Mouse (Mus musculus) myocyte (in vitro differentiated cells): ENCODE data around the gene Ppt1. TPM values are rescaled to one million over a fixed set of nuclear protein-coding genes. Genes with fewer than 3 reads are reported as not detected.
A peak's percentile ranks its signal among the peaks of the same experiment; 100 is the strongest.

Experiments used
- H3K27me3 ChIP-seq: one replicate; pipeline ENCODE4 v1.6.1; 2011; ENCODE audit not compliant: control insufficient read depth, insufficient read depth, insufficient read length
- H3K36me3 ChIP-seq: one replicate; pipeline ENCODE4 v1.6.1; 2011; ENCODE audit not compliant: control insufficient read depth, insufficient read depth
- H3K4me2 ChIP-seq: one replicate; pipeline ENCODE4 v1.6.1; 2011; ENCODE audit warnings: low read depth, control low read depth
- H3K4me3 ChIP-seq: one replicate; pipeline ENCODE4 v1.5.1; 2011; ENCODE audit warnings: mild to moderate bottlenecking, control low read depth, moderate library complexity
- H3K79me2 ChIP-seq: one replicate; pipeline ENCODE4 v1.6.1; 2011; ENCODE audit not compliant: control insufficient read depth, insufficient read depth
- H3ac ChIP-seq: one replicate; pipeline ENCODE4 v1.6.1; 2011; ENCODE audit not compliant: control insufficient read depth, insufficient read length
- CEBPB ChIP-seq: IDR thresholded peaks from 2 replicates; pipeline ENCODE4 v1.6.1; 2011; ENCODE audit warnings: mild to moderate bottlenecking, moderate library complexity; ENCODE audit not compliant: poor library complexity, insufficient read depth, severe bottlenecking
- E2F4 ChIP-seq: IDR thresholded peaks from one replicate; pipeline ENCODE4 v1.6.1; 2011; ENCODE audit warnings: mild to moderate bottlenecking, control low read depth, moderate library complexity; ENCODE audit not compliant: insufficient read depth
- MAX ChIP-seq: IDR thresholded peaks from one replicate; pipeline ENCODE4 v1.6.1; 2011; ENCODE audit warnings: low read depth, mild to moderate bottlenecking, control low read depth
- MYOD1 ChIP-seq, 3 experiments: IDR thresholded peaks; one replicate each; pipeline ENCODE4 v1.6.1; 2011; ENCODE audit warnings: control low read depth in 2 of 3, low read depth in 2 of 3, mild to moderate bottlenecking in 2 of 3, moderate library complexity in 1 of 3; ENCODE audit not compliant: insufficient read length in 2 of 3, control insufficient read depth in 1 of 3
- MYOG ChIP-seq, 3 experiments: IDR thresholded peaks; one replicate each; pipeline ENCODE4 v1.6.1; 2011; ENCODE audit warnings: control low read depth in 2 of 3, low read depth in 2 of 3, mild to moderate bottlenecking in 2 of 3; ENCODE audit not compliant: insufficient read length in 2 of 3, control insufficient read depth in 1 of 3, insufficient read depth in 1 of 3
- POLR2A ChIP-seq: IDR thresholded peaks from one replicate; pipeline ENCODE4 v1.6.1; 2011; ENCODE audit warnings: low read depth, mild to moderate bottlenecking, control low read depth, moderate library complexity; ENCODE audit not compliant: insufficient read length
- POLR2AphosphoS2 ChIP-seq: IDR thresholded peaks from one replicate; pipeline ENCODE4 v1.6.1; 2011; ENCODE audit warnings: low read depth, control low read depth; ENCODE audit not compliant: insufficient read length
- REST ChIP-seq: IDR thresholded peaks from one replicate; pipeline ENCODE4 v1.6.1; 2011; ENCODE audit warnings: mild to moderate bottlenecking, control low read depth, moderate library complexity; ENCODE audit not compliant: insufficient read depth, insufficient read length
- SRF ChIP-seq: IDR thresholded peaks from one replicate; pipeline ENCODE4 v1.6.1; 2011; ENCODE audit warnings: low read depth; ENCODE audit not compliant: control insufficient read depth, insufficient read length
- TCF12 ChIP-seq: IDR thresholded peaks from one replicate; pipeline ENCODE4 v1.6.1; 2011; ENCODE audit warnings: mild to moderate bottlenecking, control low read depth; ENCODE audit not compliant: poor library complexity, insufficient read depth, severe bottlenecking
- TCF3 ChIP-seq: IDR thresholded peaks from one replicate; pipeline ENCODE4 v1.6.1; 2011; ENCODE audit warnings: low read depth, control low read depth; ENCODE audit not compliant: insufficient read length
- USF1 ChIP-seq: IDR thresholded peaks from one replicate; pipeline ENCODE4 v1.6.1; 2011; ENCODE audit warnings: low read depth, mild to moderate bottlenecking, control low read depth, moderate library complexity
- polyA plus RNA-seq: library from polyadenylated mRNA; unstranded; fragments of >200 nt; fragmentation: generic; extraction: Trizol; gene quantifications from one replicate; pipeline ENCODE4 v1.2.1, GENCODE M21; 2012; ENCODE audit warnings: missing spikeins

The Ppt1 gene
- polyA plus RNA-seq, 1 experiment, result 49.9 TPM

- H3ac ChIP-seq, result peak overlapping the region; percentile 4
- H3K4me2 ChIP-seq, result peak overlapping the region; percentile 81
- peak overlapping the region; percentile 68 for H3K4me3 ChIP-seq
- TF ChIP-seq TCF3, result no peak
- no peak for TF ChIP-seq USF1
- no peak for TF ChIP-seq POLR2A
- TF ChIP-seq MAX, result no peak
- no peak for TF ChIP-seq REST
- TF ChIP-seq E2F4, result no peak
- TF ChIP-seq MYOG (IDR thresholded peaks at IDR 0.05; ENCODE audit: control insufficient read depth in 1 of 3, insufficient read depth in 1 of 3, insufficient read length in 2 of 3, low read depth in 2 of 3), result no peak
- TF ChIP-seq TCF12, result no peak
- TF ChIP-seq POLR2AphosphoS2, result no peak
- TF ChIP-seq SRF, result no peak
- no peak for TF ChIP-seq CEBPB
- H3K36me3 ChIP-seq, result no peaks in the 10 kb centered on the region
- no peaks in the 10 kb centered on the region for H3K27me3 ChIP-seq
- H3K79me2 ChIP-seq, result peaks cover 65% of the 10 kb centered on the region
Measured at GRCm38 (mm10) chr4:122884051-122884450, 48.0 kb downstream of the Ppt1 start.

- H3K36me3 ChIP-seq, result no peaks in the 10 kb centered on the region
- H3ac ChIP-seq, result peak overlapping the region; percentile 4
Measured at GRCm38 (mm10) chr4:122884481-122885340, 48.7 kb downstream of the Ppt1 start.

GRCm38 (mm10) chr4:122885768-122886578 is 49.9 kb downstream of the Ppt1 start, which contains the start of gene Cap1:
TSS of gene Cap1 (minus strand) at chr4:122886056.
- Histone ChIP-seq H3K36me3 (no peaks in the 10 kb centered on the region), H3K4me2 (peak within 1 kb of the TSS; percentile 97), H3K4me3 (peak within 1 kb of the TSS; percentile 68), H3K27me3 (no peaks in the 10 kb centered on the region), H3K79me2 (peaks cover 46% of the 10 kb centered on the region), H3ac (peak within 1 kb of the TSS; percentile 4)
- peak; percentile 84 for TF ChIP-seq POLR2AphosphoS2
- TF ChIP-seq SRF, result peak; percentile 99
- peak; percentile 71 for TF ChIP-seq POLR2A
- TF ChIP-seq TCF3, result no peak
- TF ChIP-seq CEBPB, result no peak
- no peak for TF ChIP-seq E2F4
- TF ChIP-seq TCF12, result no peak
- TF ChIP-seq USF1, result peak; percentile 58

More at GRCm38 (mm10) chr4:122884481-122885340, 48.7 kb downstream of the Ppt1 start:
- Histone ChIP-seq H3K4me3 (peak overlapping the region; percentile 68), H3K79me2 (peaks cover 59% of the 10 kb centered on the region), H3K27me3 (no peaks in the 10 kb centered on the region), H3K4me2 (peak overlapping the region; percentile 81)
- no peak for TF ChIP-seq REST
- no peak for TF ChIP-seq USF1
- no peak for TF ChIP-seq MYOG (IDR thresholded peaks at IDR 0.05; ENCODE audit: control insufficient read depth in 1 of 3, insufficient read depth in 1 of 3, insufficient read length in 2 of 3, low read depth in 2 of 3)
- TF ChIP-seq MYOD1 (IDR thresholded peaks at IDR 0.05; ENCODE audit: control insufficient read depth in 1 of 3, insufficient read length in 2 of 3, low read depth in 2 of 3), result no peak
- TF ChIP-seq SRF, result no peak
- no peak for TF ChIP-seq CEBPB
- no peak for TF ChIP-seq POLR2A
- no peak for TF ChIP-seq TCF3
- TF ChIP-seq MAX, result no peak
- TF ChIP-seq E2F4, result no peak
- TF ChIP-seq POLR2AphosphoS2, result no peak
- TF ChIP-seq TCF12, result no peak

DNA sequence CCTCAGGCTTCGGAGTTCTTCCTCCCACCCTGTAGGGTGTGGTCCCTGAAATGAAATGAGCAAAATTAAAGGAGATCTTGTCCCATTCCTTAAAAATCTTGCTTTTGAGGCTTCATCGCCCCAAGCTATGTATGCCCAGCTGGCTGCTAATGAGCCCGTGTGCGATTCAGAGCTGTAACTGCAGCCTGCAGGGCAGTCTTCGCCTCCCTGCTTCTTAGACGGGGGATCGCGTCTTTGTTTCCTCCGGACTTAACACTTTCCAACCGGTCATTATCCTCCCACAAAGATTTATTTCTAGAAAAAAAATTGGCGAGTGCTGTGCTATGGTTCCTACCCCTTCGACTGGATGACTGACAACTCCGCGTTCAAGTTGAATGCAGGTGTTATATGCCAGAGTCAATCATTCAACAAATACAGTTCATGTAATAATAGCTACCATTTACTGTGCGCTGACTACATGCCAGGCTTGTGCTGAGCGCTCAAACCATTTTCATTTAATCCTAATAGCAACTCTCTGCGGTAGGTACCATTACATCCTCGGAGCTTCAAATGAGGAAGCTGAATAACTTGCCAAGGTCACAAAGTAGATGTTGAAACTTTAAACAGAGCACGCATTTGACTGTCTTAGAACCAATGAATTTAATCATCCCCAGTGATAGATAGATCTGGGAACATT is 50.7 kb downstream of the Ppt1 start:
- TF ChIP-seq POLR2A, result peak; percentile 12
- TF ChIP-seq SRF, result no peak
- TF ChIP-seq POLR2AphosphoS2, result peak; percentile 24
- no peak for TF ChIP-seq MAX
- H3K27me3 ChIP-seq, result no peaks in the 10 kb centered on the region
- peak overlapping the region; percentile 68 for H3K4me3 ChIP-seq
- H3K36me3 ChIP-seq, result no peaks in the 10 kb centered on the region
- peak overlapping the region; percentile 4 for H3ac ChIP-seq
- peaks cover 38% of the 10 kb centered on the region for H3K79me2 ChIP-seq
- H3K4me2 ChIP-seq, result peak overlapping the region; percentile 97
